Mouse (Mus musculus) myocyte (in vitro differentiated cells): ENCODE results near the gene Ttc30a2. TPM values are rescaled to one million over a fixed set of nuclear protein-coding genes. Genes with fewer than 3 reads are reported as not detected.

ENCODE experiments used
- H3K27me3 ChIP-seq: one replicate; pipeline ENCODE4 v1.6.1; 2011; ENCODE audit not compliant: control insufficient read depth, insufficient read depth, insufficient read length
- H3K36me3 ChIP-seq: one replicate; pipeline ENCODE4 v1.6.1; 2011; ENCODE audit not compliant: control insufficient read depth, insufficient read depth
- H3K4me2 ChIP-seq: one replicate; pipeline ENCODE4 v1.6.1; 2011; ENCODE audit warnings: low read depth, control low read depth
- H3K4me3 ChIP-seq: one replicate; pipeline ENCODE4 v1.5.1; 2011; ENCODE audit warnings: mild to moderate bottlenecking, control low read depth, moderate library complexity
- H3K79me2 ChIP-seq: one replicate; pipeline ENCODE4 v1.6.1; 2011; ENCODE audit not compliant: control insufficient read depth, insufficient read depth
- H3ac ChIP-seq: one replicate; pipeline ENCODE4 v1.6.1; 2011; ENCODE audit not compliant: control insufficient read depth, insufficient read length
- CEBPB ChIP-seq: IDR thresholded peaks from 2 replicates; pipeline ENCODE4 v1.6.1; 2011; ENCODE audit warnings: mild to moderate bottlenecking, moderate library complexity; ENCODE audit not compliant: poor library complexity, insufficient read depth, severe bottlenecking
- E2F4 ChIP-seq: IDR thresholded peaks from one replicate; pipeline ENCODE4 v1.6.1; 2011; ENCODE audit warnings: mild to moderate bottlenecking, control low read depth, moderate library complexity; ENCODE audit not compliant: insufficient read depth
- MYOD1 ChIP-seq, 3 experiments: IDR thresholded peaks; one replicate each; pipeline ENCODE4 v1.6.1; 2011; ENCODE audit warnings: control low read depth in 2 of 3, low read depth in 2 of 3, mild to moderate bottlenecking in 2 of 3, moderate library complexity in 1 of 3; ENCODE audit not compliant: insufficient read length in 2 of 3, control insufficient read depth in 1 of 3
- MYOG ChIP-seq, 3 experiments: IDR thresholded peaks; one replicate each; pipeline ENCODE4 v1.6.1; 2011; ENCODE audit warnings: control low read depth in 2 of 3, low read depth in 2 of 3, mild to moderate bottlenecking in 2 of 3; ENCODE audit not compliant: insufficient read length in 2 of 3, control insufficient read depth in 1 of 3, insufficient read depth in 1 of 3
- POLR2AphosphoS2 ChIP-seq: IDR thresholded peaks from one replicate; pipeline ENCODE4 v1.6.1; 2011; ENCODE audit warnings: low read depth, control low read depth; ENCODE audit not compliant: insufficient read length
- TCF12 ChIP-seq: IDR thresholded peaks from one replicate; pipeline ENCODE4 v1.6.1; 2011; ENCODE audit warnings: mild to moderate bottlenecking, control low read depth; ENCODE audit not compliant: poor library complexity, insufficient read depth, severe bottlenecking
- USF1 ChIP-seq: IDR thresholded peaks from one replicate; pipeline ENCODE4 v1.6.1; 2011; ENCODE audit warnings: low read depth, mild to moderate bottlenecking, control low read depth, moderate library complexity
- polyA plus RNA-seq: library from polyadenylated mRNA; unstranded; fragments of >200 nt; fragmentation: generic; extraction: Trizol; gene quantifications from one replicate; pipeline ENCODE4 v1.2.1, GENCODE M21; 2012; ENCODE audit warnings: missing spikeins

The Ttc30a2 gene
- polyA plus RNA-seq, 1 experiment = 0.06 TPM

DNA sequence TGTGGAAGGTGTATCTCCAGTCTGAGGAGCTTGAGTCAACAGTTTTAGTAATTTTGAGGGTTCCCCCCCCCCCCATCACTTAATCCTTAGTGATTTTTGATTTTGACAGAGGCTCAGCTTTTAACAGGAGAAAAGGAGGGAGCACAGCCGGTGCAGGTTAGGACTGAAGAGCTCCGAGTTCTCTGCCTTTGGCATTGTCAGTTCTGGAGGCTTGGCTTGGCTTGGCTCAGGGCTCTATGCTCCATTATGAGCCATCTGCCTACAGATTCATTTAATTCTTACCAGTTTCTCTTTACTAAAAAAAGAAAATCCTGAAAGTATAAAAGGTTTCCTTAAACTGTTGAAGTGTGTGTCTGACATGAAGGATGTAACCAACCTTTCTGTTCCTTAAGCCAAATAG is 48.8 kb downstream of the Ttc30a2 start:
- Histone ChIP-seq H3K4me2 (no peak overlapping the region), H3K36me3 (peaks cover 23% of the 10 kb centered on the region), H3K27me3 (no peaks in the 10 kb centered on the region), H3ac (no peak overlapping the region), H3K79me2 (no peaks in the 10 kb centered on the region), H3K4me3 (no peak overlapping the region)
- no peak for TF ChIP-seq MYOG (IDR thresholded peaks at IDR 0.05; ENCODE audit: control insufficient read depth in 1 of 3, insufficient read depth in 1 of 3, insufficient read length in 2 of 3, low read depth in 2 of 3)
- no peak for TF ChIP-seq CEBPB
- TF ChIP-seq MYOD1 (IDR thresholded peaks at IDR 0.05; ENCODE audit: control insufficient read depth in 1 of 3, insufficient read length in 2 of 3, low read depth in 2 of 3) = no peak

DNA sequence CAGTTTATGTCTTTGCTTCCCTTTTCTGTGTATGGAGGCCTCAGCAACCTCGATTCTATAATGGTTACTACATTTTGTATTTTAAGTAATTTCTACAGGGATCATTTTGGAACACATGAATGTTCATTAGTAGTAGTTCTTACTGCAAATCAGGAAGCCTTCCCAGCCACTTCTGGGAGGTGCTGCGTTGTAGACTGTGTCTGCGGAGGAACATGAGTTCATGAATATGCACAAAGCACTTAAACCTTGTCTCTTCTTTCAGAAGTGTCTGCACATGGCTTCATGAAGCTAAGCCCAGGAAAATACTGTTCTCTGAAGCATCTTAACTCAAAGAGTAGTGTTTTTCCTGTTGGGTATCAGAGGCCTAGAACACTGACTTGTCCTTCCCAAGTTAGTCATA is 50.0 kb downstream of the Ttc30a2 start:
- Histone ChIP-seq H3K4me3 (no peak overlapping the region), H3K79me2 (no peaks in the 10 kb centered on the region), H3K4me2 (no peak overlapping the region), H3K27me3 (no peaks in the 10 kb centered on the region), H3K36me3 (peaks cover 23% of the 10 kb centered on the region), H3ac (no peak overlapping the region)
- TF ChIP-seq E2F4 = no peak

DNA sequence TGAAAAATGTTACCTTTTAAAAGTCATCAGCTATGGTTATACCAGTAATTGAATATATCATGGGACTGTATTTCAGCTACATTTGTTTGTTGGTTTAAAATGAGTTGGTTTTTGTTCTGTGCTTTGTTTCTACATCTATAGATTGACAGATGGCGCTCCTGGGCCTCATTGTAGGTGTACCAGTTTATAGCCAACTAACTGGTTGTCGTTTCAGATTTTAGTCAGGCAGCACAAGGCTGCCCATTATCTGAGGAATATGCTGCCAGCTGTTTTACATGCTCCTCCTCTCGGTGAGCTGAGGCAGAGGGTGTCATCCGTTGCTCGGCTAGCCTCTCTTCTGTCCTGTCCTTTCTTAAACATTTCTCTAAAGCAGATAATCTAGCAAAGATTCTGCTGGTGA is 51.9 kb downstream of the Ttc30a2 start:
- Histone ChIP-seq H3K79me2 (no peaks in the 10 kb centered on the region), H3K27me3 (no peaks in the 10 kb centered on the region), H3K36me3 (peaks cover 20% of the 10 kb centered on the region), H3K4me2 (no peak overlapping the region), H3ac (no peak overlapping the region), H3K4me3 (no peak overlapping the region)
- TF ChIP-seq MYOD1 (IDR thresholded peaks at IDR 0.05; ENCODE audit: control insufficient read depth in 1 of 3, insufficient read length in 2 of 3, low read depth in 2 of 3) (no peak), POLR2AphosphoS2 (no peak), USF1 (no peak), TCF12 (no peak)

Other genes with a start within 250 kb of the Ttc30a2 start
- gene Agps, start 146.0 kb downstream of the Ttc30a2 start, polyA plus RNA-seq = 18.2 TPM
- gene Ttc30b, start 39.6 kb downstream of the Ttc30a2 start, polyA plus RNA-seq = 1.7 TPM
- 1.2 TPM for gene Ttc30a1, start 3.8 kb upstream of the Ttc30a2 start, polyA plus RNA-seq